Mouse (Mus musculus): ENCODE measurements around the gene Strip2.

DNA sequence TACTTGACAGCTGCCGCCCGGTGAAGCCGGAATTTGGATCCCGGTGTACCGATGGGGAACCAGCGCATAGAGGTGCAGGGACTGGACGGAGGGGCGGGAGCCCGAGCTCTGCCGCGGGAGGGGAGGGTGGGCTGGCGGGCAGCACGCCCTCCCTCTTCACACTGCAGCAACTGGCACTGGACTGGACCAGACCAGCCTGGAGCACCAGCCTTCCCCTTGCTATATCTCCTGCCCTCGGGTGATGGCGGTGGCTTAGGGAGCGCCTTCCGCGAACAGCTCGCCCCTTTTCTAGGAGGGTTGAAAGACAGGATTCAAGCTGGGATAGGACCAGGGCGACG, 540 bp downstream of the Strip2 start:
- TF ChIP-seq CTCF (conservative IDR thresholded peaks at IDR 0.05 in 1 of 2, IDR thresholded peaks at IDR 0.05 in 1 of 2; ENCODE audit: low read depth in 2 of 2, low read length in 2 of 2) (no peak), TCF12 (IDR thresholded peaks at IDR 0.05; ENCODE audit: low read depth, low read length) (no peak), EP300 (IDR thresholded peaks at IDR 0.05; ENCODE audit: low read length) (no peak), ETS1 (conservative IDR thresholded peaks at IDR 0.05; ENCODE audit: low read depth, low read length) (no peak), HCFC1 (IDR thresholded peaks at IDR 0.05; ENCODE audit: low read depth, low read length) (no peak), MAFK (IDR thresholded peaks at IDR 0.05; ENCODE audit: insufficient replicate concordance, low read length) (no peak), RCOR1 (conservative IDR thresholded peaks at IDR 0.05; ENCODE audit: low read depth, low read length) (no peak), POLR2A (IDR thresholded peaks at IDR 0.05; ENCODE audit: low read depth, low read length) (no peak), USF2 (conservative IDR thresholded peaks at IDR 0.05; ENCODE audit: low read depth, low read length) (no peak)
